Mouse (Mus musculus) liver, embryonic 15.5 days (tissue): ENCODE measurements at regions not wholly inside any gene's neighbourhood (a gene's known extent, or its start where the extent isn't known, plus 50 kb on each side); places are given as distances from the start of the nearest gene placed in this dataset.

Experiments
- ATAC-seq: fragments of 200-750 bp; cut with Nextera tagmentation; 2 replicates; pipeline ENCODE4 v1.8.0; 2017; ENCODE audit warnings: moderate number of reproducible peaks, mild to moderate bottlenecking, moderate library complexity; ENCODE audit not compliant: insufficient read depth
- H3K27ac ChIP-seq: fragments of 300-500 bp; sonication (generic); replicated peaks from 2 replicates; pipeline ENCODE4 v1.5.1; 2015; ENCODE audit warnings: mild to moderate bottlenecking, inconsistent platforms
- H3K27me3 ChIP-seq: fragments of 300-500 bp; sonication (generic); 2 replicates; pipeline ENCODE4 v1.6.1; 2015; ENCODE audit warnings: mild to moderate bottlenecking, inconsistent platforms
- H3K36me3 ChIP-seq: fragments of 300-500 bp; sonication (generic); replicated peaks from 2 replicates; pipeline ENCODE4 v1.6.1; 2015; ENCODE audit warnings: moderate library complexity, mild to moderate bottlenecking, inconsistent platforms
- H3K4me1 ChIP-seq: fragments of 300-500 bp; sonication (generic); replicated peaks from 2 replicates; pipeline ENCODE4 v1.6.1; 2015; ENCODE audit warnings: inconsistent platforms
- H3K4me2 ChIP-seq: fragments of 300-500 bp; sonication (generic); 2 replicates; pipeline ENCODE4 v1.6.1; 2015; ENCODE audit warnings: moderate library complexity, mild to moderate bottlenecking, inconsistent platforms
- H3K4me3 ChIP-seq: fragments of 300-500 bp; sonication (generic); replicated peaks from 2 replicates; pipeline ENCODE4 v1.5.1; 2015; ENCODE audit warnings: mild to moderate bottlenecking, inconsistent platforms
- H3K9ac ChIP-seq: fragments of 300-500 bp; sonication (generic); 2 replicates; pipeline ENCODE4 v1.6.1; 2015; ENCODE audit warnings: moderate library complexity, mild to moderate bottlenecking, inconsistent platforms
- H3K9me3 ChIP-seq: fragments of 300-500 bp; sonication (generic); replicated peaks from 2 replicates; pipeline ENCODE4 v1.6.1; 2016; ENCODE audit warnings: inconsistent platforms
- WGBS: fragments of 180-500 bp; shearing (Covaris S2); methylation state at CpG from one replicate; pipeline ENCODE4 v1.1.7; 2015; ENCODE audit warnings: mixed read lengths; ENCODE audit not compliant: insufficient replicate concordance; 5-methylcytosine and 5-hydroxymethylcytosine counted together

- Histone ChIP-seq H3K27me3 (no peaks in the 10 kb centered on the region), H3K4me1 (no peaks in the 10 kb centered on the region), H3K27ac (no peak overlapping the region), H3K9me3 (no peaks in the 10 kb centered on the region), H3K36me3 (no peaks in the 10 kb centered on the region), H3K4me3 (no peak overlapping the region), H3K9ac (no peak overlapping the region), H3K4me2 (no peak overlapping the region)
- ATAC-seq: no peak
- WGBS: 70% methylated on average over 8 of the region's 8 CpGs
Measured at GRCm38 (mm10) chr13:70134544-70134943, 332.3 kb downstream of the Med10 start.

DNA sequence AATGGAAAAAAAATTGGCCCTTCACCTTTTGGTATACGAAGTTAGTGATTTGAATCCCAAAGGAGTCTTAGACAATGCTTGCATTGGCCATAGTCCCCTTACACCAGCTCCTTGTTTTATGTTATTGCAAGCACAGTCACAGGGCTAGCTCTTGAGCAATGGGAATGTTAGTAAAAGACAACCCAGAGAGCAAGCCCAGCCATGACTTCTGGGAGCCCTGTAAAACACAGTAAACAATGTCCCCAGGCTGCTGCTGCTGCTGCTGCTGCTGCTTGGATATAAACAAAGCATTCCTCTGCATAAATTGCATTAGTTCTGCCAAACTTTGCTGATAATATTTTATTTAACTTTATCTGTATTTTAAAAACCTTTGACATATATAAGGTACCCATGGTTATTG is 334.0 kb downstream of the Med10 start:
- Histone ChIP-seq H3K9ac (no peak overlapping the region), H3K27ac (no peak overlapping the region), H3K4me1 (no peaks in the 10 kb centered on the region), H3K36me3 (no peaks in the 10 kb centered on the region), H3K27me3 (no peaks in the 10 kb centered on the region), H3K4me3 (no peak overlapping the region), H3K4me2 (no peak overlapping the region), H3K9me3 (no peaks in the 10 kb centered on the region)
- no peak for ATAC-seq
- WGBS: 63% methylated on average over 1 of the region's 1 CpGs

DNA sequence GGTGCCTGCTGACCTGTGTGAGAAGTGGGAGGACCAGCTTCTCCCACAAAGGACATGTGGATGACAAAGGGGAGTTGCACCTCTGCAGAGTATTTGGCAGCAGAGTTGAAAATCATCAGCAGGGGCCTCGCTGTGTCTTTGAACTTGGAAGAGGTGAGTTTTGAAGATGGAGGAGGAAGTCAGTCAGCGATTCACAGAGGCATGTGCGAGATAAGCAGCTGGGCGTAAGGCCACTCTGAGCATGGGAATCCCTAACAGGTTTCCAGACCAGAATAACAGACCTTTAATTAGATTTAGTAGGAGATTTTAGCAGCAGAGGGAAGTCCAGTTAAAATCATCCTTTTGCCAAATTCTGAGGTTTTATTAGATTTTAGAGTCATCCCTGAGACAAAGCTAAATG is 342.3 kb downstream of the Med10 start:
- Histone ChIP-seq H3K4me1 (no peaks in the 10 kb centered on the region), H3K36me3 (no peaks in the 10 kb centered on the region), H3K27ac (no peak overlapping the region), H3K4me3 (no peak overlapping the region), H3K9ac (no peak overlapping the region), H3K4me2 (no peak overlapping the region), H3K27me3 (no peaks in the 10 kb centered on the region), H3K9me3 (no peaks in the 10 kb centered on the region)
- 43% methylated on average over 4 of the region's 4 CpGs for WGBS
- no peak for ATAC-seq

GRCm38 (mm10) chr13:70145466-70145865 is 343.3 kb downstream of the Med10 start:
- 52% methylated on average over 6 of the region's 6 CpGs for WGBS
- H3K4me3 ChIP-seq: no peak overlapping the region
- ATAC-seq: no peak

DNA sequence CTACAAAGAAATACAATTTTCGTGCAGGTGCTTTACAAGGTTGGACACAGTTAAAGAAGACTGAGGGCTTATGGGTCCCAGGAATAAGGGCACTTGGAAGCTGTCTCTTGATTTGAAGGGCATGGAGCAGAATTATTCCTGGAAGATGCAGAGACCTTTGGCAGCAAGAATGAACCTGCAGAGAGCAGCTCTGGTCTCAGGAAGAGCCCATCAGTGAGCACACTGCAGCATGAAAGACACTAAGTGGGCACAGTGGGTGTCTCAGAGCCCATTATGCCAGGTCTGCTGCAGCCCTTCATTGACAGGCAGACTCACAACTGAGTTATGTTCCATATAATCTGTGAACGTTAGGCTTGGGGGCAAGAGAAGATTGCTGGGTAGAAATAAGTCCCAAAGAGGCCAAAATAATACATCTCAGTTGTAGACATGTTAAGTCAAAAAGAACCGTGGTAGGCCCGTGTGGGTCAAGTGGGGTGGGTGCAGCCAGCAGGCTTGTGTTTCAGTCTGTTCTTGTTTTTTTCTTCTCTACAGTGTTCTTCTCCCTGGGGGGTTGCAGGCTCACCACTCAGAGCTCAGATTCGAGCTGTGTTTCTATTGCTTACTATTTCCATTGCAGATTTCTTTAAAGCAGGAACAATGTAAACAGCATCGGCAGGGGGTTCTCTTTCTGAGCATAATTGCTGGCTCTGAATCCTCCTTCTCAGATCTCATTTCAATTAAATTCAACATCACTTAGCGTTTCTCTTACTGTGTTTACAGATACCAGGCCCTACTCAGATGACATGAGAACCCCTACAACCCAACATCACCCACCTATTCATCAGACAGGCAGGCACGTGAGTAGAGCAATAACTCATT is 347.1 kb downstream of the Med10 start:
- Histone ChIP-seq H3K4me1 (no peaks in the 10 kb centered on the region), H3K36me3 (no peaks in the 10 kb centered on the region), H3K27me3 (no peaks in the 10 kb centered on the region), H3K9me3 (no peaks in the 10 kb centered on the region), H3K9ac (no peak overlapping the region), H3K27ac (no peak overlapping the region), H3K4me2 (no peak overlapping the region), H3K4me3 (no peak overlapping the region)
- ATAC-seq: no peak
- 34% methylated on average over 8 of the region's 8 CpGs for WGBS

More at GRCm38 (mm10) chr13:70145466-70145865, 343.3 kb downstream of the Med10 start:
- no peak overlapping the region for H3K27ac ChIP-seq
- no peak overlapping the region for H3K4me2 ChIP-seq
- H3K27me3 ChIP-seq: no peaks in the 10 kb centered on the region
- H3K4me1 ChIP-seq: no peaks in the 10 kb centered on the region
- H3K9ac ChIP-seq: no peak overlapping the region
- no peaks in the 10 kb centered on the region for H3K36me3 ChIP-seq
- H3K9me3 ChIP-seq: no peaks in the 10 kb centered on the region

- Histone ChIP-seq H3K27me3 (no peaks in the 10 kb centered on the region), H3K4me2 (no peak overlapping the region), H3K9me3 (no peaks in the 10 kb centered on the region), H3K9ac (no peak overlapping the region), H3K36me3 (no peaks in the 10 kb centered on the region), H3K4me3 (no peak overlapping the region), H3K4me1 (no peaks in the 10 kb centered on the region), H3K27ac (no peak overlapping the region)
- 49% methylated on average over 10 of the region's 10 CpGs for WGBS
- no peak for ATAC-seq
Measured at GRCm38 (mm10) chr13:70149899-70150184, 347.6 kb downstream of the Med10 start.

DNA sequence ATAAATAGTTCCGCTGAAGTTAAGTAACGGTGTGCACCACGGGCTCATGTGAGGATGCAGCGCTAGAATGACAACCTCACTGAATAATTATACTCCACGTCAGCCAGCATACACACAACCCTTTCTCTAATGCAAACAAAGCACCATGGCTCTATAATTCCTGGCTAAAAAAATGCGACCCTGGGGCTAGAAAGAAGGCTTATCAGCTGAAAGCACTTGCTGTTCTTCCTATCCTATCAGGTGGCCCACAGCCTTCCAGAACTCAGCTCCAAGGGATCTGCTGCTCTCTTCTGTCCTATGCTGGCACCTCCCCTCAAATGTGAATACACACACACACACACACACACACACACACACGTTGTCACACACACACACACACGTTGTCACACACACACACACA is 350.9 kb downstream of the Med10 start:
- no peak for ATAC-seq
- H3K36me3 ChIP-seq: no peaks in the 10 kb centered on the region
- H3K4me1 ChIP-seq: no peaks in the 10 kb centered on the region
- H3K27me3 ChIP-seq: no peaks in the 10 kb centered on the region
- no peak overlapping the region for H3K9ac ChIP-seq
- WGBS: 38% methylated on average over 8 of the region's 8 CpGs
- H3K9me3 ChIP-seq: no peaks in the 10 kb centered on the region
- H3K4me2 ChIP-seq: no peak overlapping the region
- no peak overlapping the region for H3K27ac ChIP-seq
- H3K4me3 ChIP-seq: no peak overlapping the region

DNA sequence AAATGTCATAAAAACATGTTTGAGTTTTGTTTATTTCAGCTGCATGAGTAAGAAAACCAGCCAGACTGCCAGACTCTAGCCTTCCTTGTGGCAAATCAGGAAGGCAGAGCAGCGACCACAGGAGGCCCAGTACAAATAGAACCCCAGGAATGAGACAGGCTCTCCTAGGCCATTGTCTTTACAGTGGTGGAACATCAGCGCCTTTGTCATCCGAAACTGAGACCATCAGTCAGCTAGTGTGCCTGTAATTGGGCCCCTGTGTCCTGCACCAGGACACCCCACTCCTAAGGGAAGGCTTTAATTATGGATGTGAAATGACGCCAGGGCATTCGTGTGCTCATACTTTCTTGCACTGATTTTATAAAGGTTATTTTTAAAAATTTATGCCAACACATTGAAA is 353.4 kb downstream of the Med10 start:
- no peak overlapping the region for H3K4me3 ChIP-seq
- no peak for ATAC-seq
- no peak overlapping the region for H3K4me2 ChIP-seq
- H3K9me3 ChIP-seq: no peaks in the 10 kb centered on the region
- H3K4me1 ChIP-seq: no peaks in the 10 kb centered on the region
- H3K27me3 ChIP-seq: no peaks in the 10 kb centered on the region
- 59% methylated on average over 5 of the region's 5 CpGs for WGBS
- H3K27ac ChIP-seq: no peak overlapping the region
- no peaks in the 10 kb centered on the region for H3K36me3 ChIP-seq
- no peak overlapping the region for H3K9ac ChIP-seq

- no peak overlapping the region for H3K9ac ChIP-seq
- H3K36me3 ChIP-seq: no peaks in the 10 kb centered on the region
- H3K4me1 ChIP-seq: no peaks in the 10 kb centered on the region
- no peak overlapping the region for H3K4me3 ChIP-seq
- no peaks in the 10 kb centered on the region for H3K27me3 ChIP-seq
- H3K4me2 ChIP-seq: no peak overlapping the region
- ATAC-seq: no peak
- H3K9me3 ChIP-seq: no peaks in the 10 kb centered on the region
- H3K27ac ChIP-seq: no peak overlapping the region
- WGBS: 70% methylated on average over 8 of the region's 8 CpGs
Measured at GRCm38 (mm10) chr13:70156975-70157588, 354.9 kb downstream of the Med10 start.

DNA sequence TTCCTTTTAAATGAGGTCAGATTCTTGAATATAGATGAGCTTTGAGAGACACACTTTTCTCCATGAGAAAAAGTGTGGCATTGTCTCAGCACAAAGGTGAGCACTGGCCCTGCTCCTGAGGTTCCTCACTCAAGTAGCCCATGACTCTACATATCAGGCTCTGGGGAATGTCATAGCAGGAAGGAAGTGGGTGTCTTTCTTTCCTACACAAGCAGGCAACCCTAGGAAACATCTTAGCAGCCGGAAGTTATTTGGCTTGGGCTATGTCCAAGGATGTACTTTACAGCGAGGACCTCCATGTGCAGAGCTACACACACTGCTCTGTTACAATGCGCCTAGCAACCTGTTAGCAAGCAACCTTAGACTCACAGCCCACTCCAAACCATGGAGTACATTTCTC is 356.9 kb downstream of the Med10 start:
- Histone ChIP-seq H3K27ac (no peak overlapping the region), H3K4me1 (no peaks in the 10 kb centered on the region), H3K4me3 (no peak overlapping the region), H3K9ac (no peak overlapping the region), H3K4me2 (no peak overlapping the region), H3K27me3 (no peaks in the 10 kb centered on the region), H3K36me3 (no peaks in the 10 kb centered on the region), H3K9me3 (no peaks in the 10 kb centered on the region)
- ATAC-seq: no peak
- WGBS: 47% methylated on average over 3 of the region's 3 CpGs

GRCm38 (mm10) chr13:70159604-70160003 is 357.4 kb downstream of the Med10 start:
- H3K4me3 ChIP-seq: no peak overlapping the region
- no peaks in the 10 kb centered on the region for H3K36me3 ChIP-seq
- no peaks in the 10 kb centered on the region for H3K4me1 ChIP-seq
- no peaks in the 10 kb centered on the region for H3K27me3 ChIP-seq
- WGBS: 51% methylated on average over 6 of the region's 6 CpGs
- ATAC-seq: no peak
- no peak overlapping the region for H3K27ac ChIP-seq
- H3K9me3 ChIP-seq: no peaks in the 10 kb centered on the region
- H3K9ac ChIP-seq: no peak overlapping the region
- no peak overlapping the region for H3K4me2 ChIP-seq

GRCm38 (mm10) chr13:70162115-70162514 is 359.9 kb downstream of the Med10 start:
- no peak overlapping the region for H3K27ac ChIP-seq
- no peak overlapping the region for H3K4me3 ChIP-seq
- no peaks in the 10 kb centered on the region for H3K27me3 ChIP-seq
- no peaks in the 10 kb centered on the region for H3K36me3 ChIP-seq
- no peak overlapping the region for H3K4me2 ChIP-seq
- no peaks in the 10 kb centered on the region for H3K4me1 ChIP-seq
- 67% methylated on average over 4 of the region's 4 CpGs for WGBS
- no peak overlapping the region for H3K9ac ChIP-seq
- no peak for ATAC-seq
- H3K9me3 ChIP-seq: no peaks in the 10 kb centered on the region
